Mouse (Mus musculus) R1 (cell line): Measurements from ENCODE around the gene Atrip.

Experiments used
- DNase-seq: peaks from one replicate; pipeline ENCODE4 v3.0.0-alpha.2; 2018; ENCODE audit warnings: low read depth, low spot score

Atrip gene

GRCm38 (mm10) chr9:109058006-109058765, 15.7 kb downstream of the Atrip start:
- no peak for DNase-seq

GRCm38 (mm10) chr9:109057543-109057942, 16.4 kb downstream of the Atrip start:
- no peak for DNase-seq

GRCm38 (mm10) chr9:109056916-109057315, 17.0 kb downstream of the Atrip start:
- DNase-seq, result no peak

GRCm38 (mm10) chr9:109056081-109056690, 17.7 kb downstream of the Atrip start:
- no peak for DNase-seq

- DNase-seq, result no peak
Measured at GRCm38 (mm10) chr9:109055271-109056030, 18.5 kb downstream of the Atrip start.

- DNase-seq, result peak; percentile 77
Measured at GRCm38 (mm10) chr9:109054712-109055111, 19.2 kb downstream of the Atrip start.

GRCm38 (mm10) chr9:109053851-109054250, 20.1 kb downstream of the Atrip start:
- DNase-seq, result no peak

GRCm38 (mm10) chr9:109053366-109053765, 20.6 kb downstream of the Atrip start:
- no peak for DNase-seq

GRCm38 (mm10) chr9:109052490-109053260, 21.2 kb downstream of the Atrip start:
- no peak for DNase-seq

- DNase-seq, result peak; percentile 53
Measured at GRCm38 (mm10) chr9:109051651-109052489, 22.1 kb downstream of the Atrip start.

GRCm38 (mm10) chr9:109051011-109051501, 22.9 kb downstream of the Atrip start:
- DNase-seq, result no peak

GRCm38 (mm10) chr9:109050674-109050997, 23.3 kb downstream of the Atrip start:
- no peak for DNase-seq

- peak; percentile 79 for DNase-seq
Measured at GRCm38 (mm10) chr9:109049996-109050673, 23.8 kb downstream of the Atrip start.

GRCm38 (mm10) chr9:109049316-109049715, 24.6 kb downstream of the Atrip start:
- no peak for DNase-seq

- peak; percentile 88 for DNase-seq
Measured at GRCm38 (mm10) chr9:109046306-109046705, 27.6 kb downstream of the Atrip start.

GRCm38 (mm10) chr9:109041351-109041750, 32.6 kb downstream of the Atrip start:
- DNase-seq, result no peak

- DNase-seq, result no peak
Measured at GRCm38 (mm10) chr9:109040906-109041305, 33.0 kb downstream of the Atrip start.

GRCm38 (mm10) chr9:109040216-109040615, 33.7 kb downstream of the Atrip start:
- no peak for DNase-seq

GRCm38 (mm10) chr9:109039681-109040080, 34.2 kb downstream of the Atrip start:
- DNase-seq, result no peak

GRCm38 (mm10) chr9:109038901-109039364, 35.0 kb downstream of the Atrip start:
- DNase-seq, result peak; percentile 58
